Mouse (Mus musculus): ENCODE results near the gene Neurod2.

Gene Neurod2

DNA sequence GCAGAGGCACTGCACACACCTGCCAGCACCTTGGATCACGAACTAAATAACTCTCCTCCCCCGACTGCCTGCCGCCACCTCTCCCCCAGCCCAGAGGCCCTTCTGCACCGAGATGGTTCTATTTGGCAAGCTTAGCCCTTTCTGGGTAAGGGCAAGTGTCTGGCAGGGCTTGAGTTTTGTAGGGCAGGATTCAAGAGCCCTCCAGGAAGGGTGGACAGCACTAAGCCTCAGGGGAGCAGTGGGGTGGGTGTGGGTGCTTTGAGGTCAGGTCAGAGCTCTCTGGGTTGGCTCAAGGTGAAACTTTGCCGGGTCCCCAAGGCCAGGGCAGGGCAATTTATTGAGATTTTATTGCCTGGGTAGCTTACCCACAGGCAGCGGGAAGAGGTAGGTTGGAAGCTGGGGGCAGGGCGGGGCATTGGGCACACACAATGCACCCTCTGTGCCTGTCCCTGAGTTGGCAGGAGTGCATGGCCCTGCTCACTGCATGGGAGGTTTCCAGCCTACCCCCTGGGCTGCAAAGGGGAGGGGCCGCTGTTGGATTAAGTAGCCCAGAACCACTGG lies 24.3 kb upstream of the Neurod2 start:
- no peak for DNase-seq

DNA sequence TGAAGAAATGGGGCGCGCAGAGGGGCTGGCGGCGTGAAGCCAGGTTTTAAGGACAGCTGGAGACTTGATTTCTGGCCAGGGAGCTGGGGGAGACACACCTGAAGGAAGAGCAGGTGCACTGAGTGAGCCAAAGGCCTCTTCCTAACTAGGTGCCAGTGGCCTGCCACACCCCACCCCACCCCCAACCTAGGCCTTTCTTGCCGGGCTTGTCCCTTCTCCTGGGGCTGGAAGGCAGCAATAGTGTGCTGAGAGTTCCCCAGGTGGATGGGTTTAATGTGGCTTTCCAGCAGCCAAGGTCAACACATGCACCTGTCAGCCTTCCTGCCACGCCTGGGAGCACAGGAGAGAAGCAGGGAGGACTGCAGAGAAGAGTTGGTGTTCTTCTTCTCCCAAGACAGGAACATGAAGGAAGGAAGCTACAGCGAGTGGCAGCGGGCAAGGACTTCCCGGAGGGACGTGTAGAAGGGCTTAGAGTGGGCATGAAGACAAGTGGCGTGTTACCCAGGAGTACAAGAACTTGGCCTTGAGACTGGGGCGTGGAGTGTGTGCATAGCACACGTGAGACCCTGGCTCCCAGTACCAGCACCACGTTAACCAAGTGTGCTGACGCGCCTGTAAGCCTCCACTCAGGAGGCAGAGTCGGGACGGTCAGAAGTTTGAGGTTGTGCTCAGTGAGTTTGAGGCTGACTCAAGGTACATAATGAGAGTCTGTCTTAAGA lies 23.0 kb upstream of the Neurod2 start:
- no peak for DNase-seq

DNA sequence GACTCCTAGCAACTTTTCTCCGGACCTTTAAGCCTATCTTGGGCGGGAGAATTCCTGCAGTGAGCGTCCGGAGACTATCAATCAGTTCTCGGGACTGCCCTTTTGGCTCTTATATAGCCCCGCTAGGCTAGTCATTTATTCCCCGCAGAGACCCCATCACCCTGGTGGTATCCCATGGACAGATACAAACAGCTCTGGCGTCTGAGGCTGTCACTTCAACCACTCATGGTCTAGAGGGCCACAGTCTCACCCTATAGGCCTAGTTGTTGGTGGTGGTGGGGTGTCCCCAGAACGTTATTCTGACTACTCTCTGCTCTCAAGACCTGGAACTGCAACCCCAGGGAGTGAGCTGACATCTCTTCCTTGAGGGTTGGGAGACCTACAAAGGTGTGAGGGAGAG lies 19.9 kb upstream of the Neurod2 start:
- no peak for DNase-seq

DNA sequence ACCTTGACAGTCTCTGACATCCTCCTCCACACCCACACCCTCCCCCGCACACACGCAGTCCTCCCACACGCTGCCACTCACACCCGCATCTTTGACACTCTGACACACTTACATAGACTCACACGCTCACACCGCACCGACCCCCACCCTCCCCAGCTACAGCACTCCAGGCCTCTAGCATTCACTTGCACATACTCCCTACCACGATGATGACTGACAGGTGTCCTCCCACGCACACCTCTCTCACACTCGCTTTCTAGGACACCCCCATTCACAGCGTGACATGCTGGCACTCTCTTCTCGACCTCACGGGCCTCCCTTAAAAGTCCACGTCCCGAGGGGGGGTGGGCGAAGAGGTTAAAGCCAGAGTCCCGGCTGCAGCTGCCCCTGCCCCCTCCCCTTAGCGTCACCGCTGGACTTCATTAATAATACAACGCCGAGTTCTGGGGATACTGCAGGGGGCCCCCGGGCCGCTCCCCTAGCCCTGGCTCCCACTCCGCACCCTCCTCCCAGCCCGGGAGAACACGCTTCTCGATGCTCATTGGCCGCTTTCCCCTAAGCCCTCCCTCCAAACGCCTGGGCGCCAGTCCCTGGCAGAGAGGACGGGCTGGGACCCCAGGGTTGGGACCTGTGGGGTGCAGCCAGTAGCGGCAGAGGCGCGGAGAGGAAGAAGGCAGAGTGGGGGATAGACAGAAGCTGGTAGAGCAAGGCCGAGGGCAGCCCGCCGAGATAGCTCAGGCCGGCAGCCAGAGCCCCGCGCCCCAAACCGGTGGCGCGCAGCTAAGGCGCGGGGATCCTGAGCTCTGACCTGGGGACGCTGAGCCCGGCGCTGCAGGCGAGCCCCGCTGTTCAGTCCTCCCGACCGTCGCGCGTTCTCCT lies 18.9 kb upstream of the Neurod2 start, which contains the start of gene Ppp1r1b:
Gene Ppp1r1b (plus strand): TSS at position 322 of the 879 bp plus-strand sequence.
- DNase-seq: peak; percentile 75

DNA sequence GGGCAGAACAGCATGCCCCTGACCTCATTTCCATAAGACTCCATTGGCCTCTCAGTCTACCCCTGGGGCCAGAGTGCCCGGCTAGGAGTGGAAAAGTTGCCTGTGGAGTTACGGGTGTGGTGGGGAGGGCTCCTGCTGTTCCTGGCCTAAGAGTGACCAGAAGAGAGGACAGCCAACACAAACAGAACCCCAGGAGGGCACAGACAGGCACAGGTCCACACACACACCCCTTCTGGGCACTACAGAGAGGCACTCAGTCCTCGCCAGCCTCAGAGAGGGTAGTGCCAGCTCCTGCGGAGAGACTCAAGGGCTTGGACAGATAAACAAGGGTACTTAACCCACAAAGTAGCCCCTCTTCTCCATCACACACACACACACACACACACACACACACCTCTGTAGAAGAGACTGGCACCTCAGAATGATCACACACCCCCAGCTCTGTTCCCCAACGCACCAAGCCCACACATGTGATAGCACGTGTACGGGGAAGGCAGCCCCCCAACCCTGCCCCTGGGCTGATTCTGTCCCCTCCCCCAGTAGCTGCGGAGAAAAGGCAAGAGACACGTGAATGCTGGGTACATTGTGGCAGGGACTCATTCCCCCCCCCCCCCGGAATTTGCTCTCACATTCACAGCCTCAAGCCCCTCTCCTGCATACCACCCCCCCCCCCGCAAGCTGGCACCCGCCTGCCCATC lies 18.1 kb upstream of the Neurod2 start:
- DNase-seq: no peak

DNA sequence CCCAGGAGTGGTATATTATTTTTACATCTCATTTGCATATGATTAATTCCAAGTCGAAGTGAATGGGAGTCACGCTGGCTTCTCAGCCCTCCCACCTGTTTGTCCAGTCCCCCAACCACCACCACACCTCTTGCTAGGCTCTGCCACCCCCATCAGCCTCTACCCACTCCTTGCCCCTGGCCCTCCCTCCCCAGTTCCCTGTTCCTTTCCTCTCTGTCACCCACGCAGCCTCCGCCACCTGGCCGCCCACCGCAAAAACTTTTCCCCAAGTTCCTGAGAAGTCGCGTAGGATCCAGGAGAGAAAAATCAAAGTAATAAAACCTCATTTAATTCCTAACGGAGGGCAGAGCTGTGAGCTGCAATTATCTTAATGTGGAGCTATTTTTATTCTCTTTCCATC lies 16.7 kb upstream of the Neurod2 start:
- DNase-seq: no peak

DNA sequence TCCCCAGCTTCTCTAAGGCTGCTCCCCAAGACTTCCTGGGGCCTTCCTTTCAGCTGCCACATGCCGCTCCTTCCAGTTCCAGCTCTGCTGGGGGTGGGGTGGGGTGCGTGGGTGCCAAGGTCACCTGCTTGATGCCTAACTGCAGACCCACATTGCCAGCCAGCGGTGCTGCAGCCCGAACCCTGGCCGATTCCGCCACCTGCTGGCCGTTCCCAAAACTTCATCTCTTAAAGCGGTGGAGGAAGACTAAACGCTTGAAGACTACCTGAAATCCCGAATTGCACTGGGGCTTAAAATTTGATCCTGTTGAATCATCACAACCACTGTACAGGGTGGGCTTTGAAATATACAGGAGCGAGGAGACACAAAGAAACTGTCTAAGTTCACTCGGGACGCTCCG lies 15.8 kb upstream of the Neurod2 start:
- peak; percentile 95 for DNase-seq

DNA sequence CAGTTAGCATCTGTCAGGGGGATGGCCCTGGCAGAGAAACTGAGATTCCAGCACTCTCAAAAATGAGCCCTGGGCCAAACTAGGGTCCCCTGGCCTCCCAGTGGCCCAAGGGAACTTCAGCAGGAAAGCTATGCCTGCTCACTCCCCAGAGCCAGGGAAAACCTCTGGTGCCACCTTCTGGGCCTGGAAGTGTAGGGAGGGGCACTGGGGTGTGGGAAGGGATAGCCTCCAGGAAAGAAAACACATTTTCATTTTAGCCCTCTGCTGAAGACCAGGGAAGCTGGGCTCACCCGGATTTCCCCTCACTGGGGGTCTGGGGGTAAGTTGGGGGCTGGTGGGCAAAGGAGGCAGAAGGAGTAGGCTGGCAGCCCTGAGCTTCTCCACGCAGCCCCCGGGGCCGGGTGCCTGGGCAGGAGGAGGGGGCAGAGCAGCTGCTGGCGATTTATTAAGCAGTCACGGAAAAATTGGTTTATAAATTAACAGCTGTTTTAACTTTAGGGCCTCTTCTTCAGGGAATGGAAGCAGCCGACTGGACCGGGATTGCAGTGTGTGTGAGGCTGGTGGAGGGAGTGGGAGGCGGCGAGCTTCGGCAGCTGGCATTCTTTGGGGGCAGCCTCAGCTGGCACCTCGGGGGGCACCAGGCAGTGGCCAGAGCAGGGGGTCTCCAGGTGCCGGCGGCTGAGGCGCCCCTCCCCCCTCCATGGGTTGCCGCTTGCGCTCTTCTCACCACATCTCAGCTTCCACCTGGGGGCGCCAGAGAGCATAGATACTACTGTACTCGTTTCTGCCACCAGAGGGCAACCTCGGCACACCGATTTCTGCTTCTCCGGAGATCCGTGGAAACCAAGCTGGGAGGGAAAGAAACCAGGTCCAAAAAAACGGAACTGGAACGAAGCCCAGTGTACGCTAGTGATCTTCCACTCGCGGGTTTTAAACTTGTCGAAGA lies 12.8 kb upstream of the Neurod2 start:
- DNase-seq: peak; percentile 100

DNA sequence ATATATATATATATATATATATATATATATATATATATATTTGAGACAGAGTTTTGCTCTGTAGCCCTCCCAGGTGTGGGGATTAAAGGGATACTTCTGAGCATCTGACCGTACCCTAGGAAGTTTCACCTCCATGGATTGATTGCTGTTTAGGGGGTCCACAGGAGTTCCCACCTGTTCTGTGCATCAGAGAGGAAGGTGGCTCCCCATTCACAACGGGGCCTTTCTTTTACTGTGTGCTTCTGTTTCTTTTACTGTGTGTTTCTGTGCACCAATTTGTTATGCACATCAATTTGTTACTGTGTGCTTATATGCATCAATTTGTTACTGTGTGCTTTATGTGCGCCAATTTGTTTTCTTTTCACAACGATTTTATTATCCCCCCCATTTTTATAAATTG lies 11.7 kb upstream of the Neurod2 start:
- no peak for DNase-seq

DNA sequence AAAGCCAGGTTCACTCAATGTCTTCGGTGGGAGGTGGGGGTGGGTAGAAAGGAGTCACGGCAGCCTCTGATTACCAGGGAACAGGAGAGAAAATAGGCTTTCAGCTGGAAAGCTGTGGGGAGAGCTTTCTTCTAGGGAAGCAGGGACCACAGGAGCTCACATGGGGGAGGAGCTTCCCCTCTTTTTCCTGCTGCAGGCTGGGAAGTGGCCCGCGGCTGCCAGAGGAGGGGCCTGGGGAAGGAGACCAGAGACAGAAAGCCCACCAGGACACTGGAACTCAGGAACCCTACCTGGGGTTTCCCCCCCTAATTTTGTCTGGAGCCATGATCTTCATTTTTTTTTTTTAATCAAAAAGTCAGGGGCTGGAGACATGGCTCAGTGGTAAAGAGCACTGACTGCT lies 11.1 kb upstream of the Neurod2 start:
- no peak for DNase-seq

DNA sequence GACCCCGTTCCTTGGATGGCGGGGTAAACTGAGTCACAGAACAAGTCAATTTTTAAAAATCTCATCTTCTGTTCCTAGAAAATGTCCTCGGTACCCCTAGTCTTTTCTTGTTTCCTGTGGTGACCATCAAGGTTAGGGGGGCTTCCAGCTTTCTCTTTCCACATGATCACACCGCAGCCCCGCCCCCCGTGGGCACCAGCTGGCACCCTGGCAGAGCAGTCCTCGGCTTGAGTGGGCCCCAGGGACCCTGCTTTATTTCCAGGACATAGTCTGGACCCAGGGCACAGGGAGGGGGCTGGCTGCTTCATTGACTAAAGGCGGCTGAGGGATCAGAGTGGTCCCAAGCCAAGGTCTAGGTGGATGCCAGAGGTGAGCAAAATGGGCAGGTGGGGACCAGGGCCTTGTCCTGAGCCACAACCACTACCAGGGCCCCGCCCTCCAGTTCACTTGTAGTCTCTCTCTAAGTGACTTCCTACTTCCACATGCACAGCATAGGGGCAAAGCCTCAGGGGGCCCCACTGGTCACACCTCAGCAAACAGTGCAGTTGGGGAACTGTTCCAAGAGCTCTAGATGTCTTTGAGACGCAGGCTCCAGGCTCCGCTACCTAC lies 10.3 kb upstream of the Neurod2 start:
- peak; percentile 41 for DNase-seq

DNA sequence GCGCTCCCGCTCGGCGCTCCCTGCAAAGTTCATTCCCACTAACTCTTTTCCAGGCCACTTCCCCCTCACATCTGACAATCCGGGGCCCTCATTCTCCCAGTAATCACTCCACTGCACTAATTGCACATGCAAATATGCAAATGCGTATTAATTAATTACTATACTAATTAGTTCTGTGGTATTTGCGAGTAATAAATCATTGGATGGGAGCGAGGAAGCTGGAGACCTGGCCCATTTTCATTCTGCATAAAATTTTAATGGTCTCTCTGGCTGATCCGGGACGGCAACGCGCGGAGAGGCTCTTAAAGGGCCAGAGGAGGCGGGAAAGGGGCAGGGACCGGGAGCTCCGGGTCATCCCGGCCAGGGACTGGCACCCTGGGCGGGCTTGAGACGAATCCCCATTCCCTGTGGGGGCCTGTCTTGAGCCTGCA lies 9.6 kb upstream of the Neurod2 start:
- DNase-seq: peak; percentile 65

DNA sequence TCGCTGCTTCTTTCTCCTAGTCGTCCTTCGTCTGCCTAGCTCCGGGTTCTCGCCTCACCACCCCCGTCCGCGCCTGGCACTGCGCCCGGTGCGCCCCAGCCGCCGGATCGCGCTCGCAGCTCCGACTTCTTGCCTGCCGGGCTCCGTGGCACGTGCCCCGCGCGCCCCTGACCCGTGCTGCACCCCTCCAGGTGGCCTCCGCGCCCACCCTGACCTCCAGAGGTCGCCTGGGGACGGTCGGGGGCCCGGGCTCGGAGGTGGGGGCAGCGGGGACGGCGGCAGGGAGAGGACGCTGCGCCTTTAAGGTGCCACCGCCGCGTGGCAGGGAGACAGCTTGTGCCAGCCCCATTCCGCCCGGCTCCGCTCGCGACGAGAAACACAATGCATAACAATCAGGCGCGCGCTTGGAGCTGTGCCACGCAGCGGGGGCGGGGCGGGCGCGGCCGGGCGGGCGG lies 9.1 kb upstream of the Neurod2 start:
- peak; percentile 88 for DNase-seq

DNA sequence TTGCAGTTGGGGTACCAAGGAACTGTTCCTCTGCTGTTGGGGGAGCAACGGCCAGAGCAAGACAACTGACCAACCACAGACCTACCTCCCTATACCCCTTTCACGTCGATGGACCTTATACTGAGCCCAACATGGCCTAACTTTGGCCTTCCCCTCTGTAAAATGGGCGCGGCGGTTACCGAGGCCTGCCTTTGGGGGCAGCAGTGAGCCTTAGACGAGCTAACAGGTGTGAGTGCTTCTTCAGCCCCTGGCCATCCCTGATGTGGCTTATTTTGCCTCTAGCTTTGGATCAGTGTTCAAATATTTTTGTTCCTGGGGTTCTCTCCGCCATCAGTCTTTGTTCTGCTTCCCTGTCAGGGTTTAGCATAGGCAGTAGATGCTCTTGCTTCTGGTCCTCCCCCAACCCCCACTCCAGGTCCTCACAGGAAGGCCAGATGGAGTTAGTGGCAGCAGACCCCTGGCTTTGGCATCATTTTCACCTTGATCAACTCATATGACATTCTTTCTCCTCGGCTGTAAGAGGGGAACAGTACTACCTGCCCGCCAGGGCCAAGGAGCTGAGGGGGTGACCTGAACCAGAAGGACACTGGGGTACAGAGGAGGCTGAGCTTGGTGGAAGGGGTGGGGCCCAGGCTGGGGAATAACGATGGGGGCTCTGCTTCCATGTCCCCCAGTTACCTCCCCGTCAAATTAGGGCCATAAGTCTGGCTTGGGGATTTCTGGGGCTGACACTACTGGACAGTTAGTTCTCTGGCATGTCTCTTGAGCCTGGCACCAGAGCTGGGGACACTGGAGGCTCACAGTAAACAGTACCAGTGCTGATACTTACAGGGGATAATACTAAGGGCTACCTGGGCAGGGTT lies 7.0 kb upstream of the Neurod2 start:
- DNase-seq: peak; percentile 62

DNA sequence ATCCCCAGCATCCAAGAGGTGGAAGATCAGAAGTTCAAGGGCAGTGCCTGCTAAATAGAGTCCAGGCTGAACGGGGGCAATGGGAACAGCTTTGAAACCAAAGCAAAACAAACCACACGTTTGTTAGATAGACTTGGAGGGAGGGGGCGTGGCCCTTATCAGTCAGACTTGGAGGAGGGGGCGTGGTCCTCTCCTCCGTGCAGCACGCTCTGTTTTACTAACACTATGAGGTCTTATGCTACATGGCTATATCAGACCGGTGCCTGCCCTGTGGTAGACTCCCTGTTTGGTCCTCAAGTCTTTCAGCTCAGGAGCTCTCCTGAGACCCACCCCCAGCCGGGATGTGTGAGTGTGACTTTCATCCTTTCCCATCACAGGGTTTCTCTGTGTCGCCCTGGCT lies 5.8 kb upstream of the Neurod2 start:
- peak; percentile 41 for DNase-seq

DNA sequence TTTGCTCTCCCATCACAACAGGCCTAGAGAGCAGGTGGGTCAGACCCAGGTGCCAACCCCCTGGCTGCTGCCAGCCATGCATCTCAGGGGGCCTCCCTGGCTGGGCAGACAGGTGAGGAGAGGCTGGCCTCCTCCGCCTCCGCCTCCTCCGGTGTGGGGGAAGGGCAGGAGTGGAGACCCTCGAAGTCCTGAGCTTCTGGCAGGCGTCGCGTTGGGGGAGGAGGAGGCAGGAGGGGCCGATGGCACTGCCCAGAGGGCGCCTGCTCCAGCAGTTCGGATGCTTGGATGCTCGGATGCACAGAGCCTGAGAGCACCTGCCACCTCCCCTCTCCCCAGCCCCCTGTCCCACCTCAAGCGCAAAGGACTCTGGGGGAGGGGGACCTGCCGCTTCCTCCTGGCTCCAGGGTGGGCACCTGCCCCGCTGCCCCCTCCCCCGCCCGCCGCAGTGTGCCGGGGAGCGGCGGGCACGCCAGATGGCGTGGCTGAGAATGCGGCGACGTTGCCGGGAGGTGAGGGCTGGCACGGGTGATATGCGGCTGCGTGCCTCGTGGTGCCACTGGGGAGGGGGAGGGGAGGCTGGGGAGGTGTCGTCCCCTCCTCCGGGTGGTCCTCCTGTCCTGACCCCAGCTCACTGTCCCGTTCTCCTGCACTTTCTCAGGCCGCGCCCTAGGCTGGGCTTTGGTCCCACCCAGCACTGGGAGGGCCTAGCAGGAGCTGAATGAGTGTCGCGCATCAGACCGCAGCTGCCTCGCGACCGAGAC lies 4.7 kb upstream of the Neurod2 start:
- DNase-seq: peak; percentile 74

DNA sequence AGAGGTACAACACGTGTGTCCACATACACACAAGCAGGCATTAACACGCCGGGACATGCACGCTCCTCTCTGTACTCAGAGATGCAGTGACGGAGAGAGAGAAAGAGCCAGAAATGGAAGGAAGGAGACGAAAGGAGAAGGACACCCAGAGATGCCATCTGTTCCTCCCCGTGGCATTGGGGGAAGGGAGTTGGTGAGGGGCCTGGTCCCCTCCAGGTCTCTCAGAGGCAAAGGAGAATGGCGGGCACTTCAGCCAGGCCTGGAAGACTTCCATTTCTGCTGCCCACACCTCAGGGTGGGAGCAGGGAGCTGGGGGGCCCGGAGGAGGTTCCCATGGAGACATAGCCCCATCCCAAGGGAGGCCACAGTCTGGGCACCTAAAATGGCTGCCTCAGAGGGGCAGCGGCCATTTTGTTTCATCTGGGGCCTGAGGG lies 3.8 kb upstream of the Neurod2 start:
- DNase-seq: peak; percentile 71

DNA sequence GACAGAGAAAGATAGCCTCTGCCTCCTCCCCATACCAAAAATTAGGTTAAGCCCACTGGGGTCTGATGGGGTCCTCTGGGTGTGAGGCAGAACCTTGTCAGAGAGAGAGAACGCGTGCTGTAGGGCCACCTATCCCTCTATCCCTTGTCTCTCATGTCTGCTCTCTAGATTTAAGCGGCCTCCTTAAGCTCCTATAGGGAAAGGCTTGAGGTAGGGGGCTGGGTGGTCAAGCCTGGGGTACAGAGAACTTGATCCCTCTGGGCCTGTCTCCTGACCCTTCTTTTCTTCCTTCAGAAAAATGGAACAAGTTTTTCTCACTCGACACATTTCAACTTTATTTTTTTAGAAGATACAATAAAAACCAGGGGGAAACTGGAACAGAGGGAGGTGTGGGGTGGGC lies 3.4 kb upstream of the Neurod2 start:
- DNase-seq: peak; percentile 40

DNA sequence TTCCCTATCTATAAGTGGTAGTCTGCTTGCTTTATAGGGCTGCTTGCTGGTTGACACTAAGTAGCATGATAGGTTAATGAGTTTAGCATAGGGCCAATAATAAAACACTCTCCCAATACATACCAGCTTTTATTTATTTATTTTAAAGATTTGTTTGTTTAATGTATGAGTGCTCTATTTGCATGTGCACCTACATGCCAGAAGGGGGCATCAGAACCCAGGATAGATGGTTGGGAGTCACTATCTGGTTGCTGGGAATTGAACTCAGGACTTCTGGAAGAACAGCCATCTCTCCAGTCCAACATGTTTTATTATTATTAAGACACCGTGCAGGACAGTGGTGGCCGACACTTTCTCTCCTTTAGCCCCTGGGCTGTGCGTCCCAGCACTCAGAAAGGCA lies 2.7 kb upstream of the Neurod2 start:
- DNase-seq: no peak

DNA sequence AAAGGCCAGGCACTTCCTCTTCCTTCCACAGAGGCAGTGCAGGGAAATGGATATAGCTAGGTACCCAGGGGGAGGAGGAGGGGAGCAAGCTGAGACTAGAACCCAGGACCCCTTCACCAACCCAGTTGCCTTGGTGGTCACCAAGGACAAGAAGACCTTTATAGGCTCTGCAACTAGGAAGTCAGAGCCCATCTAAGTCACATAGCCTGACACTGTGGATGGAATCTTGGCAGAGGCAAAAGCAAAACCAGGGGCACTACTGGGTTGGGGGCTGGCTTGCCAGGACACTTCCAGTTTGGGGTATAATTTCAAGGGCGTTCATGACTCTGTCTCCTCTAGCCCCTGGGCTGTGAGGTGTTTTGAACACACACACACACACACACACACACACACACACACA lies 2.0 kb upstream of the Neurod2 start:
- DNase-seq: no peak
